Mouse (Mus musculus) thymus, postnatal 10 days (tissue): ENCODE results near the gene Trpc2.

Source experiments
- DNase-seq, 2 experiments: peaks; one replicate each; pipeline ENCODE4 v3.0.0; 2021; ENCODE audit warnings: low spot score in 2 of 2

Trpc2 gene

GRCm38 (mm10) chr7:102082816-102083215 is at the start of gene Trpc2:
Gene Trpc2, plus strand, starts transcription at chr7:102083116.
- no peak for DNase-seq

GRCm38 (mm10) chr7:102034904-102035303 is 48.0 kb upstream of the Trpc2 start:
- DNase-seq: no peak

GRCm38 (mm10) chr7:102035534-102035933 is 47.4 kb upstream of the Trpc2 start:
- no peak for DNase-seq

GRCm38 (mm10) chr7:102037318-102037717 is 45.6 kb upstream of the Trpc2 start:
- DNase-seq: no peak

- no peak for DNase-seq
These were observed 40.6 kb upstream of the Trpc2 start for GRCm38 (mm10) chr7:102042314-102042713.

- peak in 1 of 2 experiments; percentile 18 for DNase-seq
These were observed 34.4 kb upstream of the Trpc2 start for GRCm38 (mm10) chr7:102048524-102048923.

- DNase-seq: no peak
These were observed 21.6 kb upstream of the Trpc2 start for GRCm38 (mm10) chr7:102061353-102061752.

- DNase-seq: no peak
These were observed 20.7 kb upstream of the Trpc2 start for GRCm38 (mm10) chr7:102062203-102062602.

- DNase-seq: no peak
These were observed 19.0 kb upstream of the Trpc2 start for GRCm38 (mm10) chr7:102063891-102064290.

- DNase-seq: peak in 1 of 2 experiments; percentile 11
These were observed 18.3 kb upstream of the Trpc2 start for GRCm38 (mm10) chr7:102064655-102065045.

GRCm38 (mm10) chr7:102065046-102065891 is 17.6 kb upstream of the Trpc2 start, which contains the start of the genes Rnf121, Xndc1 and Xntrpc:
Gene Rnf121, minus strand, starts transcription at chr7:102065469.
Gene Xndc1, plus strand, starts transcription at chr7:102065511.
Gene Xntrpc, plus strand, starts transcription at chr7:102065713.
- DNase-seq: peak; percentile 88 to 91

- DNase-seq: no peak
These were observed 16.6 kb upstream of the Trpc2 start for GRCm38 (mm10) chr7:102066363-102066762.

- DNase-seq: peak in 1 of 2 experiments; percentile 55
These were observed 6.1 kb upstream of the Trpc2 start for GRCm38 (mm10) chr7:102076714-102077296.

- peak in 1 of 2 experiments; percentile 27 for DNase-seq
These were observed 4.4 kb upstream of the Trpc2 start for GRCm38 (mm10) chr7:102078517-102078916.

GRCm38 (mm10) chr7:102080311-102080710 is 2.6 kb upstream of the Trpc2 start:
- DNase-seq: no peak

- no peak for DNase-seq
These were observed 1.1 kb upstream of the Trpc2 start for GRCm38 (mm10) chr7:102081784-102082183.

- no peak for DNase-seq
These were observed 1.3 kb downstream of the Trpc2 start for GRCm38 (mm10) chr7:102084041-102084696.

- no peak for DNase-seq
These were observed 4.4 kb downstream of the Trpc2 start for GRCm38 (mm10) chr7:102087336-102087735.

- DNase-seq: peak; percentile 31 to 55
These were observed 17.1 kb downstream of the Trpc2 start for GRCm38 (mm10) chr7:102099760-102100661.

- no peak for DNase-seq
These were observed 18.0 kb downstream of the Trpc2 start for GRCm38 (mm10) chr7:102100868-102101267.

GRCm38 (mm10) chr7:102101487-102101886 is 18.6 kb downstream of the Trpc2 start, which contains the start of gene Art1:
Gene Art1, plus strand, starts transcription at chr7:102101743.
- DNase-seq: no peak
